Mouse (Mus musculus): Measurements from ENCODE around the gene Ugt2a1.
"Not testable (repeated sequence)": the region's sequence is repeated elsewhere in the genome, so short reads cannot be mapped to it uniquely, and the experiment has no call there.

Gene Ugt2a1

GRCm38 (mm10) chr5:87490771-87491170, at the start of gene Ugt2a1:
Ugt2a1 (minus strand) TSS chr5:87490871.
- DNase-seq (ENCODE audit: low spot score in 2 of 2): no peak

- DNase-seq (ENCODE audit: low spot score in 2 of 2): no peak
Measured at GRCm38 (mm10) chr5:87538111-87538510, 47.4 kb upstream of the Ugt2a1 start, which contains the start of gene Sult1b1. Sult1b1 (minus strand) TSS chr5:87538195.

GRCm38 (mm10) chr5:87535994-87536644, 45.4 kb upstream of the Ugt2a1 start:
- no peak for DNase-seq (ENCODE audit: low spot score in 2 of 2)

GRCm38 (mm10) chr5:87532288-87532687, 41.6 kb upstream of the Ugt2a1 start:
- DNase-seq (ENCODE audit: low spot score in 2 of 2): no peak

- not testable (repeated sequence) for DNase-seq (ENCODE audit: low spot score in 2 of 2)
Measured at GRCm38 (mm10) chr5:87523561-87523960, 32.9 kb upstream of the Ugt2a1 start.

- no peak for DNase-seq (ENCODE audit: low spot score in 2 of 2)
Measured at GRCm38 (mm10) chr5:87505776-87506458, 15.2 kb upstream of the Ugt2a1 start.

GRCm38 (mm10) chr5:87502687-87503086, 12.0 kb upstream of the Ugt2a1 start:
- DNase-seq (ENCODE audit: low spot score in 2 of 2): no peak

GRCm38 (mm10) chr5:87499341-87499740, 8.7 kb upstream of the Ugt2a1 start:
- DNase-seq (ENCODE audit: low spot score in 2 of 2): no peak

GRCm38 (mm10) chr5:87498936-87499335, 8.3 kb upstream of the Ugt2a1 start:
- no peak for DNase-seq (ENCODE audit: low spot score in 2 of 2)

- DNase-seq (ENCODE audit: low spot score in 2 of 2): not testable (repeated sequence)
Measured at GRCm38 (mm10) chr5:87486706-87487105, 4.0 kb downstream of the Ugt2a1 start, which contains the start of gene Gm43638. Gm43638 (minus strand) TSS chr5:87486806.

GRCm38 (mm10) chr5:87482160-87482559, 8.5 kb downstream of the Ugt2a1 start, which contains the start of gene Ugt2a2:
Ugt2a2 (minus strand) TSS chr5:87482260.
- DNase-seq (ENCODE audit: low spot score in 2 of 2): no peak

GRCm38 (mm10) chr5:87458810-87459209, 31.9 kb downstream of the Ugt2a1 start:
- no peak for DNase-seq (ENCODE audit: low spot score in 2 of 2)

GRCm38 (mm10) chr5:87457701-87458100, 33.0 kb downstream of the Ugt2a1 start:
- no peak for DNase-seq (ENCODE audit: low spot score in 2 of 2)

- no peak for DNase-seq (ENCODE audit: low spot score in 2 of 2)
Measured at GRCm38 (mm10) chr5:87456216-87456850, 34.3 kb downstream of the Ugt2a1 start.

- DNase-seq (ENCODE audit: low spot score in 2 of 2): no peak
Measured at GRCm38 (mm10) chr5:87455519-87455918, 35.2 kb downstream of the Ugt2a1 start.

GRCm38 (mm10) chr5:87452514-87452913, 38.2 kb downstream of the Ugt2a1 start:
- DNase-seq (ENCODE audit: low spot score in 2 of 2): not testable (repeated sequence)

- DNase-seq (ENCODE audit: low spot score in 2 of 2): peak; percentile 1 to 29
Measured at GRCm38 (mm10) chr5:87436264-87436663, 54.4 kb downstream of the Ugt2a1 start.

GRCm38 (mm10) chr5:87425676-87426075, 65.0 kb downstream of the Ugt2a1 start:
- DNase-seq (ENCODE audit: low spot score in 2 of 2): no peak

- DNase-seq (ENCODE audit: low spot score in 2 of 2): not testable (repeated sequence)
Measured at GRCm38 (mm10) chr5:87424041-87424440, 66.6 kb downstream of the Ugt2a1 start, which contains the start of gene Ugt2b38. Ugt2b38 (minus strand) TSS chr5:87424203.
